Mouse (Mus musculus) right cerebral cortex, postnatal 4 days (tissue): ENCODE results near the gene Eef1a2.

Experiments
- DNase-seq: peaks from one replicate; pipeline ENCODE4 v3.0.0-alpha.2; 2022

Eef1a2 gene

GRCm38 (mm10) chr2:181157716-181158302, 995 bp upstream of the Eef1a2 start:
- DNase-seq: no peak

- DNase-seq: peak; percentile 6
Measured at GRCm38 (mm10) chr2:181157180-181157579, 366 bp upstream of the Eef1a2 start.

GRCm38 (mm10) chr2:181155801-181156200, 1.0 kb downstream of the Eef1a2 start:
- DNase-seq: peak; percentile 25

GRCm38 (mm10) chr2:181154831-181155415, 1.9 kb downstream of the Eef1a2 start:
- DNase-seq: no peak

- no peak for DNase-seq
Measured at GRCm38 (mm10) chr2:181154361-181154760, 2.5 kb downstream of the Eef1a2 start.

- DNase-seq: no peak
Measured at GRCm38 (mm10) chr2:181153837-181154236, 3.0 kb downstream of the Eef1a2 start.

- DNase-seq: no peak
Measured at GRCm38 (mm10) chr2:181153131-181153530, 3.7 kb downstream of the Eef1a2 start.

- no peak for DNase-seq
Measured at GRCm38 (mm10) chr2:181152701-181153100, 4.1 kb downstream of the Eef1a2 start.

GRCm38 (mm10) chr2:181150281-181150680, 6.5 kb downstream of the Eef1a2 start:
- DNase-seq: peak; percentile 3

- no peak for DNase-seq
Measured at GRCm38 (mm10) chr2:181148318-181148955, 8.4 kb downstream of the Eef1a2 start.

GRCm38 (mm10) chr2:181147546-181148317, 9.1 kb downstream of the Eef1a2 start:
- peak; percentile 59 for DNase-seq

- DNase-seq: no peak
Measured at GRCm38 (mm10) chr2:181146976-181147545, 9.8 kb downstream of the Eef1a2 start.

- no peak for DNase-seq
Measured at GRCm38 (mm10) chr2:181144675-181145074, 12.1 kb downstream of the Eef1a2 start.

GRCm38 (mm10) chr2:181143509-181144276, 13.1 kb downstream of the Eef1a2 start:
- no peak for DNase-seq

- peak; percentile 43 for DNase-seq
Measured at GRCm38 (mm10) chr2:181142703-181143135, 14.1 kb downstream of the Eef1a2 start.

GRCm38 (mm10) chr2:181139641-181140193, 17.1 kb downstream of the Eef1a2 start:
- no peak for DNase-seq

- DNase-seq: no peak
Measured at GRCm38 (mm10) chr2:181136934-181137333, 19.9 kb downstream of the Eef1a2 start.

GRCm38 (mm10) chr2:181135446-181135818, 21.4 kb downstream of the Eef1a2 start:
- no peak for DNase-seq

GRCm38 (mm10) chr2:181134591-181135445, 22.0 kb downstream of the Eef1a2 start, which contains the start of gene Kcnq2:
Kcnq2 (minus strand) TSS chr2:181135300.
- peak; percentile 65 for DNase-seq

GRCm38 (mm10) chr2:181133837-181134590, 22.8 kb downstream of the Eef1a2 start:
- DNase-seq: peak; percentile 68
